In the genomic region with DNA sequence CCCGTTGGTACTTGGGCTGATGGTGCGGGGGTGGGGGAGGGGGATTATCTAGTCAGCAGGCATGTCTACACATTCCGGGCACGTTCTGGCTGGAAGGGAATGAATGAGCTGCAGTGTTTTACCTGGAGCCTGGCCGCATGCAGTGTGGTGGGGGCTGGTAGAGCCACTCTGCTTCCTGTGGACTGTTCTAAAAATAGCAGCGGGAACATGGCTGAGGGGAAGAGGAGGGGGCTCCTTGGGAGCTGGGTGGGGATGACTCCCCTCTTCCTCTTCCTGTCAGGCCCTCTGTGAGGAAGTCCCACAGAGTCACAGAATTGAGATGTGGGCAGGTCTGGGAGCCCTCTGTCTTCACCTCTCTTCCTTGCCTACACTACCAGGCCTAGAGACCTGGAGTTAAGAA, we compare ENCODE assay signal across 7 mouse cellular contexts.
DNase-seq lines count a peak whose midpoint lies in the region; ATAC-seq and TF ChIP-seq lines count a peak whose summit lies in the region.

No protein-coding gene starts in this region.

- H3K79me2 ChIP-seq in CH12.LX (replicated peaks; ENCODE audit: control insufficient read depth, extremely low read depth, insufficient read depth, poor library complexity, severe bottlenecking) = no peaks in the 10 kb centered on the region

- dilution Hi-C loops in CH12.LX (cut with MboI; ENCODE audit: extremely low pct_ligation_motif_present, extremely low pct_unique_long_range_greater_than_20kb, low sequenced_read_pairs) = no loop called here

- H3K27me3 ChIP-seq in CH12.LX (replicated peaks) = no peaks in the 10 kb centered on the region
- no peaks in the 10 kb centered on the region for H3K27me3 ChIP-seq in forebrain, postnatal 0 days (ENCODE audit: insufficient read depth, low read length)
- H3K27me3 ChIP-seq in midbrain, embryonic 12.5 days = no peaks in the 10 kb centered on the region

- peak overlapping the region; percentile 5; the same call in 1 of the 2 replicates for H3K4me2 ChIP-seq in CH12.LX (ENCODE audit: insufficient read depth, low read depth, poor library complexity, severe bottlenecking)
- no peak overlapping the region for H3K4me2 ChIP-seq in forebrain, postnatal 0 days (ENCODE audit: low read depth)
- H3K4me2 ChIP-seq in midbrain, embryonic 12.5 days (replicated peaks) = peak overlapping the region; percentile 17; the same call in 1 of the 2 replicates

- DNase-seq in CH12.LX (ENCODE audit: extremely low read depth) (no peak), MN1 (ENCODE audit: low spot score) (no peak)
- peak; percentile 58 for DNase-seq in Muller cell, postnatal 12 days (ENCODE audit: inconsistent ontology term)
- no peak for DNase-seq in forebrain, postnatal 0 days
- DNase-seq in kidney, postnatal 10 days = peak; percentile 56
- no peak for DNase-seq in cerebellum, adult 11-12 months

- no peak for TF ChIP-seq POLR2A in CH12.LX (IDR thresholded peaks at IDR 0.05; ENCODE audit: low read depth, low read length)

- TF ChIP-seq CTCF in CH12.LX (conservative IDR thresholded peaks at IDR 0.05 in 1 of 2, IDR thresholded peaks at IDR 0.05 in 1 of 2; ENCODE audit: low read depth in 2 of 2, low read length in 2 of 2) = no peak
- TF ChIP-seq CTCF in forebrain, postnatal 0 days (IDR thresholded peaks at IDR 0.05; ENCODE audit: low read depth) = no peak

- peaks cover 31 to 48% of the 10 kb centered on the region in 2 experiments for H3K4me1 ChIP-seq in CH12.LX (ENCODE audit: control insufficient read depth in 1 of 2, insufficient read depth in 2 of 2)
- peaks cover 12% of the 10 kb centered on the region; the same call in 1 of the 2 replicates for H3K4me1 ChIP-seq in forebrain, postnatal 0 days (ENCODE audit: insufficient read depth)
- peaks cover 45% of the 10 kb centered on the region for H3K4me1 ChIP-seq in midbrain, embryonic 12.5 days

- no peaks in the 10 kb centered on the region for H3K9me3 ChIP-seq in CH12.LX (replicated peaks; ENCODE audit: low read length)
- no peaks in the 10 kb centered on the region for H3K9me3 ChIP-seq in forebrain, postnatal 0 days (ENCODE audit: low read length)
- H3K9me3 ChIP-seq in midbrain, embryonic 12.5 days = no peaks in the 10 kb centered on the region

- no peak for TF ChIP-seq EP300 in CH12.LX (IDR thresholded peaks at IDR 0.05; ENCODE audit: low read length)

- peak overlapping the region in 2 of 3 experiments; percentile 32 to 39 for H3K4me3 ChIP-seq in CH12.LX (replicated peaks in 1 of 3; ENCODE audit: low read depth in 2 of 3, low read length in 2 of 3, poor library complexity in 1 of 3)
- no peak overlapping the region for H3K4me3 ChIP-seq in forebrain, postnatal 0 days (ENCODE audit: low read depth, low read length)
- H3K4me3 ChIP-seq in midbrain, embryonic 12.5 days = no peak overlapping the region

- no peak overlapping the region for H3K27ac ChIP-seq in CH12.LX (ENCODE audit: insufficient read depth, low read depth)
- no peak overlapping the region for H3K27ac ChIP-seq in forebrain, postnatal 0 days (ENCODE audit: low read depth, low read length)
- H3K27ac ChIP-seq in midbrain, embryonic 12.5 days (replicated peaks) = peak overlapping the region; percentile 73

- H3K9ac ChIP-seq in CH12.LX (ENCODE audit: insufficient read depth, low read depth) = no peak overlapping the region; the same call in 1 of the 2 replicates
- H3K9ac ChIP-seq in forebrain, postnatal 0 days = no peak overlapping the region
- H3K9ac ChIP-seq in midbrain, embryonic 12.5 days (replicated peaks) = no peak overlapping the region

- in situ Hi-C loops in CH12.LX (cut with MboI; ENCODE audit: low pct_ligation_motif_present, low pct_unique_long_range_greater_than_20kb, low sequenced_read_pairs) = no loop called here

- no peak for TF ChIP-seq RAD21 in CH12.LX (IDR thresholded peaks at IDR 0.05; ENCODE audit: low read depth, low read length)

- peak; percentile 81 for ATAC-seq in forebrain, postnatal 0 days
- ATAC-seq in midbrain, embryonic 12.5 days (ENCODE audit: low FRiP score, low read depth) = peak; percentile 69

- WGBS in forebrain, postnatal 0 days = 3% methylated on average over 6 of the region's 6 CpGs
- WGBS in midbrain, embryonic 12.5 days = 14% methylated on average over 6 of the region's 6 CpGs

- H3K36me3 ChIP-seq in CH12.LX (replicated peaks in 1 of 2; ENCODE audit: control insufficient read depth in 1 of 2, insufficient read depth in 1 of 2, low read length in 1 of 2) = no peaks in the 10 kb centered on the region
- H3K36me3 ChIP-seq in forebrain, postnatal 0 days (ENCODE audit: insufficient read depth) = no peaks in the 10 kb centered on the region
- H3K36me3 ChIP-seq in midbrain, embryonic 12.5 days = no peaks in the 10 kb centered on the region

TF ChIP-seq in CH12.LX, 34 proteins besides CTCF, POLR2A, EP300 and RAD21:
- TF ChIP-seq MEF2A (IDR thresholded peaks at IDR 0.05; ENCODE audit: borderline replicate concordance, low read depth, low read length) (peak; percentile 36; the same call in 1 of the 2 replicates), TCF12 (IDR thresholded peaks at IDR 0.05; ENCODE audit: low read depth, low read length) (no peak), NRF1 (IDR thresholded peaks at IDR 0.05; ENCODE audit: low read depth, low read length) (no peak), JUN (IDR thresholded peaks at IDR 0.05; ENCODE audit: insufficient read depth, low read depth, low read length) (no peak), POLR2AphosphoS2 (IDR thresholded peaks at IDR 0.05; ENCODE audit: low read depth, low read length) (no peak)

Comparison
In these comparisons a context has a peak if more than half of its experiments do, and no peak if none do; other contexts are left out.
1. DNase-seq: peak in Muller cell, postnatal 12 days (single experiment) and kidney, postnatal 10 days (single experiment); none in CH12.LX (single experiment), forebrain, postnatal 0 days (single experiment), MN1 (single experiment) and cerebellum, adult 11-12 months (single experiment).
2. H3K4me3 ChIP-seq: peak in CH12.LX (2 of 3); none in forebrain, postnatal 0 days (single experiment) and midbrain, embryonic 12.5 days (single experiment).